Mouse (Mus musculus) G1E-ER4 (cell line): ENCODE data around the gene Sh3rf3. TPM values are rescaled to one million over a fixed set of nuclear protein-coding genes. Genes with fewer than 3 reads are reported as not detected.

Experiments
- GATA1 ChIP-seq: IDR thresholded peaks from one replicate; pipeline ENCODE4 v1.8.0; 2012; ENCODE audit warnings: low read length, inconsistent platforms
- polyA plus RNA-seq: library from polyadenylated mRNA; stranded (reverse); fragments of >175 nt; gene quantifications from 2 replicates; pipeline ENCODE4 v1.2.3, GENCODE M21; 2012

Gene Sh3rf3
- not detected in 2 replicates for polyA plus RNA-seq

GRCm38 (mm10) chr10:58813081-58813800 lies at the start of gene Sh3rf3:
TSS of gene Sh3rf3 (plus strand) at chr10:58813359.
- TF ChIP-seq GATA1: no peak

GRCm38 (mm10) chr10:58788486-58789274 lies 24.5 kb upstream of the Sh3rf3 start:
- no peak for TF ChIP-seq GATA1

- TF ChIP-seq GATA1: no peak
These were observed 15.6 kb upstream of the Sh3rf3 start for GRCm38 (mm10) chr10:58797555-58797954.

GRCm38 (mm10) chr10:58798156-58798555 lies 15.0 kb upstream of the Sh3rf3 start:
- TF ChIP-seq GATA1: no peak

GRCm38 (mm10) chr10:58800996-58801433 lies 12.1 kb upstream of the Sh3rf3 start:
- no peak for TF ChIP-seq GATA1

GRCm38 (mm10) chr10:58802391-58802790 lies 10.8 kb upstream of the Sh3rf3 start:
- no peak for TF ChIP-seq GATA1

- no peak for TF ChIP-seq GATA1
These were observed 5.2 kb upstream of the Sh3rf3 start for GRCm38 (mm10) chr10:58807956-58808355.

GRCm38 (mm10) chr10:58810181-58810580 lies 3.0 kb upstream of the Sh3rf3 start:
- TF ChIP-seq GATA1: no peak

- no peak for TF ChIP-seq GATA1
These were observed 714 bp upstream of the Sh3rf3 start for GRCm38 (mm10) chr10:58812210-58813080.

- no peak for TF ChIP-seq GATA1
These were observed 637 bp downstream of the Sh3rf3 start for GRCm38 (mm10) chr10:58813801-58814191.

- no peak for TF ChIP-seq GATA1
These were observed 1.3 kb downstream of the Sh3rf3 start for GRCm38 (mm10) chr10:58814486-58814885.

GRCm38 (mm10) chr10:58824016-58824568 lies 10.9 kb downstream of the Sh3rf3 start:
- no peak for TF ChIP-seq GATA1

GRCm38 (mm10) chr10:58829251-58830111 lies 16.3 kb downstream of the Sh3rf3 start:
- no peak for TF ChIP-seq GATA1

GRCm38 (mm10) chr10:58833146-58833545 lies 20.0 kb downstream of the Sh3rf3 start:
- no peak for TF ChIP-seq GATA1

GRCm38 (mm10) chr10:58833741-58834178 lies 20.6 kb downstream of the Sh3rf3 start:
- no peak for TF ChIP-seq GATA1
